Mouse (Mus musculus) bone marrow macrophage, adult 2 months (primary cell): ENCODE results near the gene Arhgef28. TPM values are rescaled to one million over a fixed set of nuclear protein-coding genes. Genes with fewer than 3 reads are reported as not detected.
A peak's percentile ranks its signal among the peaks of the same experiment; 100 is the strongest.

ENCODE experiments used
- H3K27ac ChIP-seq: 2 replicates; pipeline ENCODE4 v1.5.1; 2012; ENCODE audit warnings: low read depth, low read length; ENCODE audit not compliant: insufficient read depth
- H3K4me1 ChIP-seq: 2 replicates; pipeline ENCODE4 v1.6.1; 2012; ENCODE audit warnings: low read length; ENCODE audit not compliant: control insufficient read depth, insufficient read depth
- H3K4me3 ChIP-seq: 2 replicates; pipeline ENCODE4 v1.5.1; 2012; ENCODE audit warnings: mild to moderate bottlenecking, low read length, moderate library complexity; ENCODE audit not compliant: insufficient read depth
- CTCF ChIP-seq: IDR thresholded peaks from 2 replicates; pipeline ENCODE4 v1.5.1; 2012; ENCODE audit warnings: low read depth, mild to moderate bottlenecking, low read length, moderate library complexity
- POLR2A ChIP-seq: IDR thresholded peaks from 2 replicates; pipeline ENCODE4 v1.6.1; 2012; ENCODE audit warnings: mild to moderate bottlenecking, low read depth, low read length, borderline replicate concordance
- polyA plus RNA-seq: library from polyadenylated mRNA; stranded (reverse); fragments of >200 nt; gene quantifications from 2 replicates; pipeline ENCODE4 v1.2.4, GENCODE M21; 2012; ENCODE audit not compliant: missing spikeins, insufficient read depth, insufficient read length

Gene Arhgef28
- polyA plus RNA-seq: not detected in 2 replicates

GRCm38 (mm10) chr13:98205771-98206545 lies at the start of gene Arhgef28:
Gene Arhgef28 (minus strand): TSS chr13:98206439.
- Histone ChIP-seq H3K27ac (no peak within 1 kb of the TSS), H3K4me3 (peak within 1 kb of the TSS; percentile 28), H3K4me1 (no peaks in the 10 kb centered on the region)
- TF ChIP-seq CTCF: no peak

- TF ChIP-seq POLR2A: no peak
- TF ChIP-seq CTCF: no peak
- H3K4me1 ChIP-seq: no peaks in the 10 kb centered on the region
Observed at GRCm38 (mm10) chr13:98254921-98255320, 48.7 kb upstream of the Arhgef28 start.

GRCm38 (mm10) chr13:98249594-98249993 lies 43.4 kb upstream of the Arhgef28 start:
- Histone ChIP-seq H3K27ac (no peak overlapping the region), H3K4me1 (no peaks in the 10 kb centered on the region), H3K4me3 (no peak overlapping the region)
- no peak for TF ChIP-seq CTCF
- no peak for TF ChIP-seq POLR2A

More at GRCm38 (mm10) chr13:98254921-98255320, 48.7 kb upstream of the Arhgef28 start:
- Histone ChIP-seq H3K27ac (no peak overlapping the region), H3K4me3 (no peak overlapping the region)

- no peak overlapping the region for H3K27ac ChIP-seq
- peaks cover 4% of the 10 kb centered on the region for H3K4me1 ChIP-seq
- TF ChIP-seq POLR2A (no peak), CTCF (no peak)
- no peak overlapping the region for H3K4me3 ChIP-seq
Observed at GRCm38 (mm10) chr13:98245386-98245785, 39.1 kb upstream of the Arhgef28 start.

- no peak for TF ChIP-seq POLR2A
- TF ChIP-seq CTCF: no peak
- H3K4me1 ChIP-seq: peaks cover 4% of the 10 kb centered on the region
- no peak overlapping the region for H3K4me3 ChIP-seq
- H3K27ac ChIP-seq: no peak overlapping the region
Observed at GRCm38 (mm10) chr13:98244571-98245350, 38.5 kb upstream of the Arhgef28 start.

- no peak for TF ChIP-seq POLR2A
- H3K27ac ChIP-seq: no peak overlapping the region
- no peak overlapping the region for H3K4me3 ChIP-seq
- H3K4me1 ChIP-seq: peaks cover 4% of the 10 kb centered on the region
Observed at GRCm38 (mm10) chr13:98241531-98242282, 35.5 kb upstream of the Arhgef28 start.

- Histone ChIP-seq H3K4me1 (peaks cover 4% of the 10 kb centered on the region), H3K4me3 (no peak overlapping the region), H3K27ac (no peak overlapping the region)
- TF ChIP-seq POLR2A (no peak), CTCF (peak; percentile 58)
Observed at GRCm38 (mm10) chr13:98239978-98240641, 33.9 kb upstream of the Arhgef28 start.

GRCm38 (mm10) chr13:98235451-98235850 lies 29.2 kb upstream of the Arhgef28 start:
- no peak overlapping the region for H3K27ac ChIP-seq
- H3K4me3 ChIP-seq: no peak overlapping the region
- H3K4me1 ChIP-seq: no peaks in the 10 kb centered on the region
- TF ChIP-seq POLR2A (no peak), CTCF (no peak)

GRCm38 (mm10) chr13:98230511-98230910 lies 24.3 kb upstream of the Arhgef28 start:
- no peak overlapping the region for H3K4me3 ChIP-seq
- no peak for TF ChIP-seq CTCF
- TF ChIP-seq POLR2A: no peak
- H3K4me1 ChIP-seq: no peaks in the 10 kb centered on the region
- no peak overlapping the region for H3K27ac ChIP-seq
